Mouse (Mus musculus): ENCODE data around the gene Polr2a.

Gene Polr2a

DNA sequence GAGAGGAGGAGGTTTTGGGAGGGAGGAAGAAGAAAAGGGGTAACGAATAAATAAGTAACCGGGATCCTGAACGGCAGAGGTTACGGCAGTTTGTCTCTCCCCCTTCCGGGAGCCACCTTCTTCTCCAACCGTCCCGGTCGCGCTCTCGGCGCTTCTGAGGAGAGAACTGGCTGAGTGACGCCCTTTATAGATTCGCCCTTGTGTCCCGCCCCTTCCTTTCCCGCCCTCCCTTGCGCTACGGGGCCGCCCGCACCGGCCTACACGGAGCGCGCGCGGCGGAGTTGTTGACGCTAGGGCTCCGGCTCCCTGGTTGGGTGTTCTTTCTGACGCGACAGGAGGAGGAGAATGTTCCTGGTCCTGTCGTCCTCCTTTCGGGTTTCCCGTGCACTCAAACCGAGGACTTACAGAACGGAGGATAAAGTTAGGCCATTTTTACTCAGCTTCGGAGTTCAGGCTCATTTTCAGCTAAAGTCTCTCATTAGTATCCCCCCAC is at the start of gene Polr2a:
Gene Polr2a (minus strand): TSS at position 160 of the 493 bp plus-strand sequence.
- in situ Hi-C loops (cut with MboI, MseI) = loop anchor here (5.0 to 25.0 kb wide), 2 partner anchors 84 to 904 kb away; partner anchors contain the start of genes Eno3, Pfn1 and Spag7

DNA sequence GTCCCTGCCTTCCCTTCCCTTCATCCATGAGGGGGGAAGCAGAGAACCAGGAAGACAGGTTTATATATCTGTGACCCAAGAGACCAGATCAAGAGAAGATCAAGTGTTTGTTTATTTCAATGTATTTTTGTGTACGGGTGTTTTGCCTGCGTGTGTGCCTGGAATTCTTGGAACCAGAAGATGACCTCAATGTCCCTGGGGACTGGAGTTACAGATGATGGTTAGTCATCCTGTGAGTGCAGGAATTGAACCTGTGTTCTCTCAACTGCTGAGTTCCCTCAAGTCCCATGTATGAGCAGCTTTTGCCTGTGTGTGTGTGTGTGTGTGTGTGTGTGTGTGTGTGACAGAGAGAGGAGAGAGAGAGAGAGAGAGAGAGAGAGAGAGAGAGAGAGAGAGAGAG is 49.2 kb upstream of the Polr2a start:
- in situ Hi-C loops (cut with MboI, MseI) = no loop called here

DNA sequence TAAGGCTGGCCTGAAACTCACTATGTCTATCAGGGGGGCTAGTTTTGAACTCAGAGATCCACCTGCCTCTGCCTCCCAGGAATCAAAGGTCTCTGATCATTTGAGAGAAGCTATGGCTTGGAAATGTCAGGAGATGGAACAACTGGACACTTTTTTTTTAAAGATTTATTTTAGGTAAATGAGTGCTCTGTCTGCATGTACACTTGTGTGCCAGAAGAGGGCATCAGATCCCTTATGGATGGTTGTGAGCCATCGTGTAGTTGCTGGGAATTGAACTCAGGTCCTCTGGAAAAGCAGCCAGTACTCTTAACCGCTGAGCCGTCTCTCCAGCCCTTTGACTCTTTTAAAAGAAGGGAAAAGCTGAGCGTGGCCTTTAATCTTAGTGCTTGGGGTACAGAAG is 47.9 kb upstream of the Polr2a start:
- in situ Hi-C loops (cut with MboI, MseI) = no loop called here

DNA sequence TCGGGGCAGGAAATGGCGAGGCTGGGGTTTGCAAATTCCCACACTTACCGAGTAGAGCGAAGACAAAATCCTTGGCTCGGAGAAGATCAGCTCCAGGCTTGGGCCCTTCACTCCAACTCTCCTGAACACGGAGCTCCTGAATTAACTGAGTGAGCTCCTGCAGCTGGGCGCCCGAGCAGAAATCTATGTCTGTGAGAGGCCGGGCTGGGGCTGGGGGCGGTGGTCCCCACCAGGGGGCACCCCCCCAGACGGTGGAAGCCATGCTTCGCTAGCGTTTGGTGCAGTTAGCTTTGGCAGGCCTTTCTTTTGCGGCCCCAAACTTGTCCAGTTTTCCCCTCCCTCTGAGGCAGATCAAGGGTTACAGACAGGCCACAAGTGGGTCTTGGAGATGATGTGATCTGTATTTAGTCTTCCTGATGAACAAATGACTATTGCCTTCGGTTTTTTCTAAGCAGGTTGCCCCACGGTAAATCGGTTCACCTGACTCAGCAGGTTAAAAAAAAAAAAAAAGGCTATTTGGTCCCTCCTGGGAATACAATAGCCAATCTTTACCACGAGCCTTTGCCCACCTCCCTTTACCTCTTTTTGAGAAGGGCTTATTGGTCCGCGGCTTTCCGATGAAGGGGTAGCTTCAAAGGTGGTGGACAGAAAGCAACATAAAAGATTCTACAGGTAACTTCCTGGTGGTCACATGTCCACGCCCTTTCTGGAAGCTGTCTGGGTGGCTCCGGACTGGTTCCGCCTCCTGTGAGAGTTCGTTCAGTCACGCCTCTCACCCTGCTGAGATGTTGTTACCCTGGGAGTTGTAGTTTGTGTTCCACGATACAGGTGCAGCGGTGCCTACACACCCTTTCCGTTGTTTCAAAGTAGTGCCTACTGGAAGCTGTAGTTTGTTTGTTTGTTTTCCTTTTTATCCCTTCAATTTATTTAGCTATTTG is 46.8 kb upstream of the Polr2a start, which contains the start of gene Tmem102:
Gene Tmem102 (minus strand): TSS at position 653 of the 938 bp plus-strand sequence.
- in situ Hi-C loops (cut with MboI, MseI) = loop anchor here (5.0 kb wide), 1 partner anchor 72 kb away; the partner anchor contains the start of gene Tmem95

DNA sequence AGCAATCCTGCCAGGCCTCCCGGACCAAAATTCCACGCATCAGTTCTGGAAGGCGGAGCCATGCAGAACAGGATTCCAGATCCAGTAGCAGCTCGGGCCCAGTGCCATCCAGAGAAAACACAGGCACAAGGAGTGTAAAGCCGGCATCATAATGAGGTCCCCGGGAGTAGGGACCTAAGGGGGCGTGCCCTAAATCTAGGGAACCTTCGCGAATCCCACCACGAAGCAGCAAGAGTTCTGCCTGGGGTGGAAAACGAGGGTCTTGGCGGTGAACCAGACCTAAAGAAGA is 46.2 kb upstream of the Polr2a start:
- in situ Hi-C loops (cut with MboI, MseI) = loop anchor here (5.0 kb wide), 1 partner anchor 73 kb away; the partner anchor contains the start of gene Tmem95

DNA sequence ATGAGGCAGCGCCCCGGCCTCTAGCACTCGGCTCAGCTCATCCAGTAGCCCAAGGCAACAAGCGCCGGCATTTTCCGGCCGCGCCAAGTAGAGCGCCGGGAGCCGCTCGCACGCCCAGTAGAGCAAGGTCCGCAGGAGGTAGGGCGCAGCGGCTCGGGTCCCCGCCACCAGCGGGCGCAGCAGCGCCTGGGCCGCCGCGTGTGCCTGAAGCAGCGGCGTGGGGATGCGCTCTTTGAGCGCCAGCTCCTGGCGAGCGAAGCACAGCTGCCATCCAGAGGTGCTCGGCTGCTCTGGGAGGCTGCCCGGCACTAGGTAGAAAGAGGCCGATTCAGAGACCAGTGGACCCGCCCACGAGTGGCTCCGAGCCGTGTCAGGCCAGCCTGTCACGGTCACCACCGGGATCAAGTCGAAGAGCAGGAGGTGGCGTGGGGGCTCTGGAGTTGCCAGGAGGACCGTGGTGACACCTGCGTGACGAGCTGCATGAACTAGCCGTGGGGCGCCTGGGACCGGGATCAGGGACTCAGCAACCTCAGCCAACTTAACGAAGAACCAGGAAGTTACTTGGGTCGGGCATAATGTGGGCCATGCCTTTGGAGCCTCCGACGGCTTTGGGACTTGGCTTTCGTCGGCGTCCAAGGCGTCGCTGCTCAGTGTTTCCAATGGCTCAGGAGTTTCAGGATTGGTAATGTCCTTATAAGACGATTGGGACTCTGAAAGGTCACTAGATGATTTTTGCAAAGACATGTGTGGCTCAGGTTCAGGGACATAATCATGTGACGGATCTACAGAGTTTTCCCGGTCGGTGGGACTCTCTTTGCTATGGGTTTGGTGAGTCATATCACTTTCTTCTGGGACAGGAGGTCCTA is 45.6 kb upstream of the Polr2a start:
- in situ Hi-C loops (cut with MboI, MseI) = loop anchor here (5.0 kb wide), 1 partner anchor 73 kb away; the partner anchor contains the start of gene Tmem95

DNA sequence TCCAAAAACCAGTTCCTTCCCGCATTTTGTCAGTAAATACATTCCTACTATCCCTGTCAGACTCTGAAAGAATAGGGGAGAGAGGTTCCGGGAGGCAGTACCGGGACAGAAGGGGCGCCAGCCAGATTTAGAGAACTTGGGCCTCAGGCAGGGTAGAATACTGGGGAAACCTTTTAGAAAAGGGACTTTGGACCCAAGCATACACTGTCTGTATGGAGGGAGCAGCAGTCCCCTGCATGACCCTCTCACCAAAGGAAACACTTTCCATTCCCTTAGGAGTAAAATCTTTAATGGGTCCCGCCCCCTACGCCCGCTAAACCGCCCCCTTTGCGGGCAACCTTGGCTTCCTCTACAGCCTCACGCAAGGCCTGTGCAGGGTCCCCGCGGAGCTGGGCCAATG is 44.9 kb upstream of the Polr2a start:
- in situ Hi-C loops (cut with MboI, MseI) = loop anchor here (5.0 kb wide), 1 partner anchor 74 kb away; the partner anchor contains the start of gene Tmem95

DNA sequence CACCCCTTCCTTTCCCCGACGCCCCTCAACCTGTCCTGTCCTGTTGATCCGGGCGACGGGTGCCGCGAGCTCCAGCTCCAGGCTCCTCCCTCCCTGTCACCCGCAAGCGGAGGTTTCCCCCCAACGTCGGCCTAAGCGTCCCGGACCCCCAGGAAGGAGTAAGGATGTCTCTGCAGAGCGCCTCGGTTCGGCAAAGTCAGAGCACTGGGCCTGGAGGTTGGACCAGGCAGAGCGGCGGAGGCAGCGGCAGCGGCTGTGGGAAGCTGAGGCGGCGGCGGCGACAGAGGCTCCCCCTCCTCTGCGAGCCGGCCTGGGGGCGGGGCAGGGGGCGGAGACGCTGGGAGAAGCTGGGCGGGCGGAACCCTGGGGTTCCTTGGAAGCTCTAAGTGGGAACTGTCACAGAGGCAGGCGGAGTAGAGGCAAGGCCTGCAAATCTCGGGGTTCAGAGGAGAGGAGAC is 44.2 kb upstream of the Polr2a start:
- in situ Hi-C loops (cut with MboI, MseI) = loop anchor here (5.0 kb wide), 1 partner anchor 75 kb away; the partner anchor contains the start of gene Tmem95

DNA sequence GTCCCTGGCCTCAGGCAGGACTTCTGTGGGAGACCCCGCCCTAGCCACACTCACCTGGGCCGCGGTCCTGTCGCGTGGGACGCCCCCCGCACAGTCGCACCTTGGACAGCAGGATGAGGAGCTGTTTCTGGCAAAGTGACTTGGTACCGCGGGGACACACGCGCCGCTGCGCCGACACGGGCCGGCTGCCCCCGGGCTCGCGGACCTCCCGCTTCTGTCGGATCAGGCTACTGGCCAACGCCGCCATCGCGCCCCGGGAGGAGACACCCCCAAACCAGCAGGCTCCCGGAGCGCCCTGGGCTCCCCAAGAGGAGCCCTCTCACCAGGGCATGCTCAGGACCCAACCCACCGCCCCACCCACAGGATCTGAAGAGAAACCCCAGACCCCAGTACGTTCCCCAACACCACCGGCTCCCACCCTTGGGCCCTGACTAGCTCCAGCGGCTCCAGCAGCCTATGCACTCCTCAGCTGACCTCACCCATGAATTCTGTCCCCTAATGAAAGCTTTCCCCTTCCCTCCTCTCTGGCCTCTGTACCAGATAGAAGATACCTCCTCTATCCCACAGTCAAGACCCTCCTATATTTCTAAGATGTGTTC is 43.0 kb upstream of the Polr2a start, which contains the start of gene Fgf11:
Gene Fgf11 (minus strand): TSS at position 479 of the 599 bp plus-strand sequence.
- in situ Hi-C loops (cut with MboI, MseI) = loop anchor here (5.0 kb wide), 1 partner anchor 76 kb away; the partner anchor contains the start of gene Tmem95

DNA sequence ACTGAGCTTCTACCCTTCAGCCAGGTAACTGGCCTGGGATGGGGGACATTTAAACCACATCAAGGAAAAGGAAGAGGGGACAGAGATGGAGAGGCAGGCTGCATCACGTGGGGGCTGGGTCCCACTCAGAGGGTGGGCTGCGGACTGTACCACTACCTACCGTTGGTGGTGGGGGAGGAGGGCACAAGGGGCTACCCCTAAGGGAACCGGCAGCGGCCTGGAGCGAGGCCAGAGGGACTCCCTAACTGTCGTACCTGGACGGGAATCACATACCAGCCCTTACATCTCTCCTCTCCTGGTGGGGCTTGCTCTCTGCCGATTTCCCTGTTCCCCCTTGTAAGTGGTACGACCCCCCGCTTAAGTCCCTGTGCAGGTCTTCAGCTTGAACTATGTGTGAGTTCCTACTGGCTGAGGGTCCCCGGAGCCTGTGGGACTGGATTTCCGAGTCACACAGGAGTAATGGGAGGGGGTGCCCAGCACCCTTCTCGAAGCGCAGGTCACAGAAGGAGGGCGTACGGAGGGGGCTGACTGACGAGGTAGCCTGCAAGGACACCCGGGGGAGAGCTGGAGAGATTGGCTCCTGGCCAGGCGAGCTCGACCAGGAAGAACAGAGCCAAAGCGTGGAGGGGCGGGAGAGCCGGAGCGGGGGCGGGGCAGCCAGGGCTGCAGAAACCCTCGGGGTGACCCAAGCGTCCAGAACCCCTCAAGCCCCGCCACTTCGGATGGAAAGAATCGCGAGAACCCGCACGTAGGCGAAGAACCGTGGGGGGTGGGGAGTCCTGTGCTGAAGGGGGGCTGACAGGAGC is 42.2 kb upstream of the Polr2a start:
- in situ Hi-C loops (cut with MboI, MseI) = loop anchor here (5.0 kb wide), 1 partner anchor 77 kb away; the partner anchor contains the start of gene Tmem95

DNA sequence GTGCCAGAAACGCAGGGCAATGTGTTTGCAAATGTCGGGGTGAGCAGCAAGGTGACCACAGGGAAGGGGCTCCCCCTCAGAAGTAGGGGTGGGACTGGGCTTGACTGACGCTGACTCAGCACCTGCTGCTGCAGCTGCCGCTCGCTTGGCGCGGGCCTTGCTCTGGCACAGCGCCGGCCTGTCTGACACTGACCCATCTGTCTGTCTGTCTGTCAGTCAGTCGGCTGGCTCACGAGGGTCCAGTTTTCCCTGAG is 41.6 kb upstream of the Polr2a start:
- in situ Hi-C loops (cut with MboI, MseI) = loop anchor here (5.0 kb wide), 1 partner anchor 77 kb away; the partner anchor contains the start of gene Tmem95

DNA sequence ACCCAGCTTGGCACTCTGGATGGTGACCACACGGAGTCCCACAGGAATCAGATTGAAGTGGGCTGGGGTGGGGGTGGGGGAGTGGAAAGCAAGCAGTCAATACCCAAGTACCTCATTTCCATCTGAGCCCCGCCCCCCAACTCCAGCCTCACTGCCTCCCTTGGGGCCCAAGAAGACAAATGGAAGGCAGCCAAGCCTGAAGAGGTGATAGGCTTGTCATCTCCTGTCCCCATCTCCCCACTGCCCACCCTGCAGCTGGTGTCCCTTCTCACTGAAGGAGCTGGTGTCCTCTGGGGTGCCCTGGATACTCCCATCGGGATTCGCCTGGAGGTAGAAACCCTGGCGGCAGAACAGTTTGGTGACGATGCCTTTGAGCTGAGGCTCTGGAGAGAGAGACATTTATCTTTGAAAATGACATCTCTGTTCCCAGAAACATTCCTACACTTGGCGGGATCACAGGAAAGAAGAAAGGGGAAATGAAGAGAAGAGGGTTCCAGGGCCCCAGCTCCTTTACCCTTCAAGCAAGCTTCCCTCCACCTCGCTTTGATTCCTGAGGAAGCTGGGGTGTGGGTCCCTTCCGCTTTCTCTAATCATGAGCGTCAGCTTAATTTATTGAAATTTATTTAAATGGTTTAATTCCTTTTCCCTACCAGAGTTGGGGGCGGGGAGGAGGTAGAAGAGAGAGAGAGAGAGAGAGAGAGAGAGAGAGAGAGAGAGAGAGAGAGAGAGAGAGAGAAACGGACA is 41.1 kb upstream of the Polr2a start:
- in situ Hi-C loops (cut with MboI, MseI) = loop anchor here (5.0 kb wide), 2 partner anchors 38 to 78 kb away; partner anchors contain the start of genes Nlgn2, Tmem256 and Tmem95

DNA sequence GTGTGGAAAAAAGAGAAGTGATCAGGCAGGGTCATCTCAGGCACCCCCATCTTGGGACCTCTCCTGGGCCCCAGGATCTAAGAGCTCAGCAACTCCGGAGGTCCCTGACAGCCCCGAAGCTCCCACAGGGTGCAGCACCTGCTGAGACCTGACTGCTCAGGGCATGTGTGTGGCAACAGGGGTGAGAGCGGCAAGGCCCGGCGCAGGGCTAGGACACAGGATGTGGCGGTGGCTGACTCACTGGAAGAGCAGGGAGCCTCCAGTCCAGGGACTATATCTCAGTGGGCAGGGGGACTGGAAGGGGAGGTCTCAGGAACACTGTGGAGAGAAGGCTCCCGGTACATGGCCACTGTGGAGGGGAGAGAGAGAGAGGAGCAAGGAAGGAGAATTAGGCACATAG is 39.5 kb upstream of the Polr2a start:
- in situ Hi-C loops (cut with MboI, MseI) = loop anchor here (5.0 kb wide), 1 partner anchor 39 kb away; the partner anchor contains the start of genes Nlgn2 and Tmem256

DNA sequence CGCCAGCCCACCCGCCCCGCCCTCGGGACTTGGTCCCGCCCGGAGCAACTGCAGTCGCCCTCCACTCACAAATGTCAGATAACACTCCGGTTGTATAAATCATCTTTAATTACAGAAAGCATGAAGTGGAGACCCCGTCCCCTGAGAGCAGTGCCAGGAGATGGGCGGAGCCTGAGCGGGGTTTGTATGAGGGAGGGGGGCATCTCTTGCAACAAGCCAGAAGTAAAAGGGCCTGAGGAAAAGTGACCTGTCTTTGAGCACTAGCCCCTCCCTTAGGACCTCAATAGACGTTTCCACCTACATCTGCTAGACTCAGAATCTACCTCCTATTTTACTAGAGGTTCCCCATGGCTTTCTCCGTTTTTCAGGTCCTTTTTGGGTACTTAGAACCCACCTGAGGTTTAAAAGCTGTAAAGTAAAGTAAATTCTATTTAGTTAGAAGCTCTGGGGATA is 37.6 kb upstream of the Polr2a start:
- in situ Hi-C loops (cut with MboI, MseI) = loop anchor here (5.0 kb wide), 1 partner anchor 41 kb away; the partner anchor contains the start of genes Nlgn2 and Tmem256

DNA sequence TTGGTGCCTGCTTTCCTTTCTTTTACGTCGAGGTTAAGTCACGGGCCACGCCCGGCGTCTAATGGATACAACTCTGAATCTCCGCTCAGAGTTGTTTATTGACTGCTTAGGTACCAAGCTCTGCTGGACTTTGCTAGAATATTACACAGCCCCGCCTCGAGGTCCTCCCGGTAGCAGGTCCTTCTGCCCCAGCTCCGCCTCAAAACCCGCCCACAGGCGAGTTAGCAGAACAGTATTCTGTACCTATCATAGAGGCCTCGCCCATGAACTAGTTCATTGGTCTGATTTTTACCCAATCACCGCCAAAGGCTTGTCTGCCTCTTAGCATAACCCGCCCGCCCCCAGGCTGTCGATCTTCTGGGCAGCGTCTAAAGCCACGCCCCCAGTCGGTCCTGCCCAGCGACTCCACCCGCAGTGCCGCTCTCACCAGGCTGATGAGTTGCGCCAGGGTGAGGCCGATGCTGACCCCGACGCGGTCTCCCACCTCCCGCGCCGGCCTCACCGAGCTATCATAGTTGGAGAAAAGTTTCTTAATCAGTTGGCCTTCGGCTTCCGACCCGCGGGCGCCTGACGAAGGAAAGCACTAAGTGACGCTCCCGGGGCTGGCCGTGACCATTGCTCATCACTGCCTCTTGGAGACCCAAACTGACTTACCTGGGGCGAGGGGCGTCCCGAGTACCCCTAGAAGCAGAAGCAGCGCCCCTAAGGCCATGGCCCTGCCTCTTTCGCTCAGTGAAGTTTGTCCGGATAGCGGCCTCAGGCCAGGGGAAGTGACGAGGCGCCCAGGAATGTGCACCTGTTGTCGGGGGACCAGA is 36.9 kb upstream of the Polr2a start, which contains the start of gene Chrnb1:
Gene Chrnb1 (minus strand): TSS at position 776 of the 815 bp plus-strand sequence.
- in situ Hi-C loops (cut with MboI, MseI) = loop anchor here (5.0 kb wide), 1 partner anchor 42 kb away; the partner anchor contains the start of genes Nlgn2 and Tmem256

DNA sequence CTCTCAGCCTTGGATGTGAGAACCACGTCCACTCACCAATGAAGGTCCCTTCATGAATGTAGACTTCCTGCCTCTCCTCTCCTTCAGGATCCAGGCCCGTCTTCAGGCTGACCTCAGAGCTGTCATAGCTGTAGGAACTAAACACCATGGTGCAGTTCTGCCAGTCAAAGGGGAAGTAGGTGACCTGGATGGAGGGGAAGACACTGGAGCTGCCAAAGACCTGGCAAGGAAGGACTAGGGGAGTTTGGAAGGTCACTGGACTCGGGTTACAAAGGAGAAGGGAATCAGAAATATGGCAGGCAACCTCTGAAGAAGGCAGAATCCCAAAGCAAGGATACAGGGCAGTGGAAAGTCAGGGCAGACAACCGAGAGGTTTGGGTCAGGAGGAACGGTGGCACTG is 35.0 kb upstream of the Polr2a start:
- in situ Hi-C loops (cut with MboI, MseI) = no loop called here

DNA sequence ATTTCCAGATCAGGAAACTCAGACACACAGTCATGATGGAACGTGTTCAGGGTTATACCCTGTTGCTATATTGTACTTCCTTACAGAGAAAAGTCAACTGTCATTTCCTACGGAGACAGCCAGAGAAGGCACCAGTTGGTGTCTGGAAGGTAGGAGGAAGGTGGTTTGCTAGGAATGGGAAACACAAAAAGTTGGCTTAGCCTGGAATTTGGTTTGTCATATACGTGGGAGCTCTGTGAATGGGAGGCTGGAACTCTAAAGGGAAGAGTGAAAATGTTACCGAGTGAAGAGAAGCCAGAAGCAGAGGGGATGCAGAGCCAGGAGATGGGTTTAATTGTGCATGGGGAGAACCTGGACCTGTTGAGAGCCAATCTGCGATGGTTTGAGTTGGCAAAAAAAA is 33.0 kb upstream of the Polr2a start:
- in situ Hi-C loops (cut with MboI, MseI) = no loop called here

DNA sequence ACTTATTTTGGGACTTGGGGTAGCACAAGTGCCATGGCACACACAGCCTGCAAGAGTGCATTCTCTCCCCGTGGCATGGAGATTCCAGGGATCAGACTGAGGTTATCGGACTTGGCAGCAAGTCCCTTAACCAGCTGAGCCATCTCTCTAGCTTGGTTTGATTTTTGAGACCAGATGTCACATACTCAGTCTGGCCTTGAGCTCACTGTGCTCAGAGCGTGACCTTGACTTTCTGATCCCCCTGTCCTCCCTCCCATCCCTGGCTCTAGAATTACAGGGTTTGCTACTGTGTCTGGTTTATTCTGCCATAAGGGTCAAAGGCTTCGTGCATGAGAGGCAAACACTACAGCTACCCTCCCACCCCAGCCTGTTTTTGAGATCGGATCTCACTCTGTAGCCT is 31.0 kb upstream of the Polr2a start:
- in situ Hi-C loops (cut with MboI, MseI) = no loop called here
